Mouse (Mus musculus) stomach, postnatal 0 days (tissue): ENCODE measurements around the gene Smarcb1.

Source experiments
- CTCF ChIP-seq: IDR thresholded peaks from 2 replicates; pipeline ENCODE4 v1.5.1; 2016; ENCODE audit warnings: antibody characterized with exemption, low read depth, mild to moderate bottlenecking, moderate library complexity
- EP300 ChIP-seq: optimal IDR thresholded peaks from 2 replicates; pipeline ENCODE3; 2016; ENCODE audit warnings: antibody characterized with exemption

DNA sequence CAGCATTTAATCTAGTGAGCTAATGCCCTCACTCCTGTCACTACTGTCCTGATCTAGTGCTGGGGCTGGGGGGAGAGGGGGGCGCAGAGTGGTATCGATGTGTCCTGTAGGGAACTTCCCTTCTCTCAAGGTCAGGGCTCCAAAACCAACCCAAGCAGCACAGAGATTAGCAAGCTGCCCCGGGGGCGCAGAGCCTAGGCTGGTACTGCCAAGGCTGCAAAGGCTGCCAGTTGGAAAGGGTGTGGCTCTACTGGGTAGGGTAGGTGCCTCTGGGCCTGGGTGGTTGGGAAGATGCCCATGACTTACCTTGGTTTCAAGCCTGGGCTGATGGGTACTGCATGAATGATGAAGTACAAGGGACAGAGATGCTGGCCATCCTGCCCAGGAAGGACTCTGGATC is 63.8 kb downstream of the Smarcb1 start:
- no peak for TF ChIP-seq EP300
- TF ChIP-seq CTCF, result no peak
